Mouse (Mus musculus) myocyte (in vitro differentiated cells): ENCODE measurements around the gene Miga2.

Source experiments
- E2F4 ChIP-seq: IDR thresholded peaks from one replicate; pipeline ENCODE4 v1.6.1; 2011; ENCODE audit warnings: mild to moderate bottlenecking, control low read depth, moderate library complexity; ENCODE audit not compliant: insufficient read depth
- MAX ChIP-seq: IDR thresholded peaks from one replicate; pipeline ENCODE4 v1.6.1; 2011; ENCODE audit warnings: low read depth, mild to moderate bottlenecking, control low read depth
- POLR2A ChIP-seq: IDR thresholded peaks from one replicate; pipeline ENCODE4 v1.6.1; 2011; ENCODE audit warnings: low read depth, mild to moderate bottlenecking, control low read depth, moderate library complexity; ENCODE audit not compliant: insufficient read length
- TCF12 ChIP-seq: IDR thresholded peaks from one replicate; pipeline ENCODE4 v1.6.1; 2011; ENCODE audit warnings: mild to moderate bottlenecking, control low read depth; ENCODE audit not compliant: poor library complexity, insufficient read depth, severe bottlenecking

DNA sequence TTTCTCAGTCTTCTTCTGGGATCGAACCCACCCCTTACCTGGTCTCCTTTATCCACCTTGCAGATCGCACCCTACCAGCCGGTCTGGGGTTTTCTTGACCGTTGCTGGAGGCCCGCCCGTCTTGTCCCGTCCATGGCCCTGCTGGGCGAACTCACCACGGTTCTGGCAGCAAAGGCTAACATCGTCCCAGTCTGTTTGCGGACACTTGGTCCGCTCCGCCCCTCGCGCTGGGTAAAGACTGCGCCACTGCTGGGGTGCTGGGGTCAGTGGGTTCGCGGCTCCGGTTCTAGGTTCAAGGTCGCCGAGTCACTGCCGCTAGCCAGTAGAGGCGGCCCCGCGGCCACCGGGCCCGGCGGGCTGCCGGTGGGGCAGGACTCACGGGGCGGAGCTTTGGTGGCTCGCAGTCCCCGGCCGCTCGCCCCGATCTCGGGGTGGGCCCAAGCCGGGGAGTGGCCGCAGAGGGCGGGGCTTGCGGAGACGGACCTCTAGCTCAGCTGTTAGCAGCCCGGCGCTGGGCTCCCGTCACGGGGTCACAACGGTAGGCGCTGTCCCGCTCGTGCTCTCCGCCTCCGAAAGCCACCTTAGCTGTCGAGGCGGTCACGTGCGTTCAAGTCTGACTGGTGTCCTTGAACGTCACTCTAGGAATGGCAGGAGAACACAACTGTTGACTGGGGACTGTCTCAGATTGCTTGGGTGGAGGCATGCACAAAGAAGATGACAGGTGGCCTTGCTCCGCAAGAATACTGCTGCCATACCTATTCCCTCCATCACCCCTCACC lies 51.3 kb downstream of the Miga2 start, which contains the start of gene Crat:
- TF ChIP-seq POLR2A (peak; percentile 86), TCF12 (no peak), E2F4 (no peak), MAX (no peak)
